Comparison of ENCODE assay signal across 21 mouse cellular contexts in genomic region chr12:86507741-86508140, GRCm38 (mm10).
"Had no signal": no experiment of that assay in that cellular context is flagged by ENCODE, and none has a peak within 500 bp of the region (broad histone marks: within the 10 kb centered on the region; RNA-seq: fewer than 3 reads in every experiment).

No protein-coding gene starts in this region.

- DNase-seq: kidney, adult 18-20 months; kidney, adult 9 months; kidney, postnatal 14 days; kidney, postnatal 4 days; layer of hippocampus, adult 9-11 months; liver; lung, adult 18-20 months; lung, postnatal 10 days; lung, postnatal 36 days; thymus, postnatal 36 days had no signal

- H3K27ac ChIP-seq: layer of hippocampus, adult 2 months; limb, embryonic 10.5 days; limb, embryonic 13.5 days; liver, embryonic 12.5 days; liver, embryonic 15.5 days; lung, embryonic 15.5 days; midbrain, embryonic 12.5 days; neural tube, embryonic 13.5 days had no signal

- H3K4me3 ChIP-seq: layer of hippocampus, adult 2 months; limb, embryonic 10.5 days; limb, embryonic 13.5 days; liver, embryonic 12.5 days; liver, embryonic 15.5 days; lung, embryonic 15.5 days; megakaryocyte, embryonic 14.5 days; midbrain, embryonic 12.5 days; myocyte; neural tube, embryonic 13.5 days had no signal

- ATAC-seq: liver, embryonic 12.5 days; midbrain, embryonic 16.5 days had no signal
